Mouse (Mus musculus): ENCODE measurements around the gene Timm13. TPM values are rescaled to one million over a fixed set of nuclear protein-coding genes. Genes with fewer than 3 reads are reported as not detected.
A peak's percentile ranks its signal among the peaks of the same experiment; 100 is the strongest.

The Timm13 gene
- polyA plus RNA-seq, 1 experiment from 2014 or later: 355 TPM

DNA sequence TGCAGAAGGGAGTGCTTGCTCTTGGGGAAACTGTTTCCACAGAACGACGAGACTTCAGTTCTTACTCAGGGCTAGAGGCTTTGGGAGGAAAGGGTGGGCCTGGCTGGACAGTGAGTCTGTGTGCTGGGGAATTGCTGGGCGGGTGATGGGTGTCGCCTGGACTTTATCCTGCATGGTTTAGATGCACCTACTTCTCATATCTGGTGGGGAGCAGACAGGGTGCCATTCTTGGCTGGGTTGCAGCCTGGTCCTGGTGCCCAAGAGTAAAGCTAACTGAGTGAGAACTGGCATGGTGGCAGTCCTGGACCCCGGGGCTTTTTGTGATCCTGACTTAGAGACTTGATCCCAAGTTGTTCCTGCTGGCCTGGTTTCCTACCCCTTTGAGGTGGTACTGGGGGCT lies 43.9 kb downstream of the Timm13 start:
- Histone ChIP-seq H3K27ac (replicated peaks; ENCODE audit: low read depth, low read length) (no peak overlapping the region), H3K27me3 (ENCODE audit: control insufficient read depth, insufficient read depth, low read length) (no peaks in the 10 kb centered on the region), H3K36me3 (ENCODE audit: control insufficient read depth, insufficient read depth, low read length) (peaks cover 11% of the 10 kb centered on the region), H3K9me3 (ENCODE audit: control insufficient read depth, low read length) (no peaks in the 10 kb centered on the region), H3K4me2 (ENCODE audit: low read depth, severe bottlenecking) (peak overlapping the region; percentile 12; the same call in 1 of the 2 replicates), H3K9ac (ENCODE audit: low read length) (no peak overlapping the region), H3K4me1 (ENCODE audit: control insufficient read depth, insufficient read depth, low read length) (peaks cover 10% of the 10 kb centered on the region), H3K4me3 (ENCODE audit: low read depth, low read length) (no peak overlapping the region)
- ATAC-seq (ENCODE audit: insufficient number of reproducible peaks, low FRiP score, low TSS enrichment, low read depth): no peak
- 88% methylated on average over 5 of the region's 5 CpGs for WGBS
- no peak for DNase-seq (ENCODE audit: low spot score)

DNA sequence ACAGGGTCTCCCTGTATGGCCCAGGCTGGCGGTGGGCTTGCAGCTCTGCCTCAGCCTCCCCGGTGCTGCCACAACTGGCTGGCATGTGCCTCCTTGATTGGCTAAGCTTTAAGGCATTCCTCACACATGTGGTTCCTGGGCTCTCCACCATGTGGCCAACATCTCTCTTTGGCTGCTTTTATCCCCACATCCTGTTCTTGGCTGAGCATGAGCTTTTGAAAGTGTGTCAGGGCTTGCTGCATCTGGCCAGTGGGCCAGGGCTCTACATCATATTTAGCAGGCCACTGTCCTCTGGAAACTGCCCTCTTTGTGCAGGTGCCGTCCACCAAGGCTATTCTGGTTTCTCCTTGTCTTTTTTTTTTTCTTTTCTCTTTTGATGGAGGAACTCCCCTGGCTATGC lies 44.5 kb downstream of the Timm13 start:
- Histone ChIP-seq H3K9ac (ENCODE audit: low read length) (no peak overlapping the region), H3K36me3 (ENCODE audit: control insufficient read depth, insufficient read depth, low read length) (peaks cover 10% of the 10 kb centered on the region), H3K27ac (replicated peaks; ENCODE audit: low read depth, low read length) (no peak overlapping the region), H3K4me2 (ENCODE audit: low read depth, severe bottlenecking) (peak overlapping the region; percentile 99; the same call in 1 of the 2 replicates), H3K27me3 (ENCODE audit: control insufficient read depth, insufficient read depth, low read length) (no peaks in the 10 kb centered on the region), H3K9me3 (ENCODE audit: control insufficient read depth, low read length) (no peaks in the 10 kb centered on the region), H3K4me1 (ENCODE audit: control insufficient read depth, insufficient read depth, low read length) (peaks cover 10% of the 10 kb centered on the region), H3K4me3 (ENCODE audit: low read depth, low read length) (peak overlapping the region; percentile 96)
- DNase-seq (ENCODE audit: low spot score) (peak; percentile 36), ATAC-seq (ENCODE audit: insufficient number of reproducible peaks, low FRiP score, low TSS enrichment, low read depth) (no peak)
- WGBS: 48% methylated on average over 3 of the region's 3 CpGs

- H3K36me3 ChIP-seq (ENCODE audit: control insufficient read depth, insufficient read depth, low read length): peaks cover 10% of the 10 kb centered on the region
- DNase-seq (ENCODE audit: low spot score) (peak; percentile 37), ATAC-seq (ENCODE audit: insufficient number of reproducible peaks, low FRiP score, low TSS enrichment, low read depth) (no peak)
- no peak overlapping the region for H3K27ac ChIP-seq (replicated peaks; ENCODE audit: low read depth, low read length)
- H3K4me1 ChIP-seq (ENCODE audit: control insufficient read depth, insufficient read depth, low read length): peaks cover 10% of the 10 kb centered on the region
- 28% methylated on average over 11 of the region's 11 CpGs for WGBS
- peak overlapping the region; percentile 99 for H3K4me2 ChIP-seq (ENCODE audit: low read depth, severe bottlenecking)
- peak overlapping the region; percentile 96 for H3K4me3 ChIP-seq (ENCODE audit: low read depth, low read length)
- peak overlapping the region; percentile 86 for H3K9ac ChIP-seq (ENCODE audit: low read length)
- no peaks in the 10 kb centered on the region for H3K27me3 ChIP-seq (ENCODE audit: control insufficient read depth, insufficient read depth, low read length)
- H3K9me3 ChIP-seq (ENCODE audit: control insufficient read depth, low read length): no peaks in the 10 kb centered on the region
Measured at GRCm38 (mm10) chr10:80855749-80856073, 45.1 kb downstream of the Timm13 start.

DNA sequence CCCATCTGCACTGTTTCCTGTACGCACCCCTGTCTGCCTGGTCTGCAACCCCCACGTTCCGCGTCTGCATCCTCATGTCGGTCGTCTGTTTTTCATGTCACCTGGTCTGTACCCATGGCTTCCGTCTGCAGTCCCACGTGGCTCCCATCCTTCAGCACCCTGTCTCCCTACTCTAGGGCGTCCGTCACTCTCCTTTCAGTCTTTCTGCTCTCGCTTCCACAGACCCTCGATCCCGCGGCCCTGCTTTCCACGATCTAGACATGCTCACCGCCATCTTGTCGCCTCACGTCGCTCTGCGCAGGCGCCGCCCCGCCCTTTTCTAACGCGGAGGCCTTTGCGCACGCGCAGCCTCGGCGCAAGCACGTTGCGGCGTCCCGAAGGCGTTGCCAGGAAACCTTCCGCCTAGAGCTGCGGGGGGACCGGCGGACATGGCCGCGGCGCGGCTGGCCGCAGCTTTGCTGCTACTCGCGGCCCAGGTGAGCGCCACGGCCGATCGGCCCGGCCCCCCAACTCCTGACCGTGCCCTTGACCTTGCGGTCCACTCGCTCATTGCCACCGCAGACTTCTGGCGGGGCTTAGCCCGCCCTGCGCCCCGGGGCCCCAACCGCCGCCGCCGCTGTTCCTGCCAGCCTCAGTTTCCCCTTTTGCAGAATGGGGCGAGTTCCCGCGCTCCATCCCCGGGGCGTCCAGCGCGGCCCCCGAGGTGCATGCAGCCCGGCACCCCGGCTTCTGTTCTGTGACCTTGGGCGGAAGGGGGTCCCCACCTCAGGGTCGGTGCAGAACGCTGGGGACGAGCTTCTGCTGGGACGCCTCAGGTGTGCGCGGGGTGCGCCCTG lies 45.6 kb downstream of the Timm13 start, which contains the start of the genes Lsm7 and Sppl2b:
Lsm7 (minus strand) TSS at position 297 of the 836 bp plus-strand sequence.
Sppl2b (plus strand) TSS at position 363 of the 836 bp plus-strand sequence.
- no peak within 1 kb of the TSS for H3K27ac ChIP-seq (replicated peaks; ENCODE audit: low read depth, low read length)
- DNase-seq (ENCODE audit: low spot score) (peak; percentile 97), ATAC-seq (ENCODE audit: insufficient number of reproducible peaks, low FRiP score, low TSS enrichment, low read depth) (peak; percentile 75)
- WGBS: under 1% methylated on average over 79 of the region's 81 CpGs
- H3K9ac ChIP-seq (ENCODE audit: low read length): peak within 1 kb of the TSS; percentile 86
- peak within 1 kb of the TSS; percentile 99 for H3K4me2 ChIP-seq (ENCODE audit: low read depth, severe bottlenecking)
- H3K4me1 ChIP-seq (ENCODE audit: control insufficient read depth, insufficient read depth, low read length): peaks cover 10% of the 10 kb centered on the region
- no peaks in the 10 kb centered on the region for H3K27me3 ChIP-seq (ENCODE audit: control insufficient read depth, insufficient read depth, low read length)
- peaks cover 10% of the 10 kb centered on the region for H3K36me3 ChIP-seq (ENCODE audit: control insufficient read depth, insufficient read depth, low read length)
- H3K9me3 ChIP-seq (ENCODE audit: control insufficient read depth, low read length): no peaks in the 10 kb centered on the region
- H3K4me3 ChIP-seq (ENCODE audit: low read depth, low read length): peak within 1 kb of the TSS; percentile 96

Other genes with a start within 250 kb of the Timm13 start
- gene Btbd2, start 243.9 kb downstream of the Timm13 start, polyA plus RNA-seq (2014; fragmentation: Nextera tagmentation; extraction: Ambion mirVana): 67.4 and 67.9 TPM in 2 replicates
- gene Mknk2, start 222.9 kb downstream of the Timm13 start, polyA plus RNA-seq (2014; fragmentation: Nextera tagmentation; extraction: Ambion mirVana): 95.3 and 98.5 TPM in 2 replicates
- gene Mob3a, start 199.0 kb downstream of the Timm13 start, polyA plus RNA-seq (2014; fragmentation: Nextera tagmentation; extraction: Ambion mirVana): 44.0 and 48.6 TPM in 2 replicates
- 4.8 and 5.0 TPM in 2 replicates for gene Izumo4, start 198.8 kb downstream of the Timm13 start, polyA plus RNA-seq (2014; fragmentation: Nextera tagmentation; extraction: Ambion mirVana)
- 67.8 and 68.5 TPM in 2 replicates for gene Ap3d1, start 158.7 kb downstream of the Timm13 start, polyA plus RNA-seq (2014; fragmentation: Nextera tagmentation; extraction: Ambion mirVana)
- 23.0 and 27.8 TPM in 2 replicates for gene Dot1l, start 145.8 kb downstream of the Timm13 start, polyA plus RNA-seq (2014; fragmentation: Nextera tagmentation; extraction: Ambion mirVana)
- 122 and 130 TPM in 2 replicates for gene Sf3a2, start 102.8 kb downstream of the Timm13 start, polyA plus RNA-seq (2014; fragmentation: Nextera tagmentation; extraction: Ambion mirVana)
- 141 and 145 TPM in 2 replicates for gene Plekhj1, start 102.3 kb downstream of the Timm13 start, polyA plus RNA-seq (2014; fragmentation: Nextera tagmentation; extraction: Ambion mirVana)
- not detected in 2 replicates for gene Amh, start 95.7 kb downstream of the Timm13 start, polyA plus RNA-seq (2014; fragmentation: Nextera tagmentation; extraction: Ambion mirVana)
- gene Jsrp1, start 87.5 kb downstream of the Timm13 start, polyA plus RNA-seq (2014; fragmentation: Nextera tagmentation; extraction: Ambion mirVana): 0.40 and 0.96 TPM in 2 replicates
- 2,003 and 2,108 TPM in 2 replicates for gene Oaz1, start 74.3 kb downstream of the Timm13 start, polyA plus RNA-seq (2014; fragmentation: Nextera tagmentation; extraction: Ambion mirVana)
- 0.33 and 0.36 TPM in 2 replicates for gene Lingo3, start 56.9 kb downstream of the Timm13 start, polyA plus RNA-seq (2014; fragmentation: Nextera tagmentation; extraction: Ambion mirVana)
- 375 and 398 TPM in 2 replicates for gene Lsm7, start 45.8 kb downstream of the Timm13 start, polyA plus RNA-seq (2014; fragmentation: Nextera tagmentation; extraction: Ambion mirVana)
- gene Sppl2b, start 45.7 kb downstream of the Timm13 start, polyA plus RNA-seq (2014; fragmentation: Nextera tagmentation; extraction: Ambion mirVana): 26.8 and 28.1 TPM in 2 replicates
- not detected in 2 replicates for gene Tmprss9, start 29.1 kb downstream of the Timm13 start, polyA plus RNA-seq (2014; fragmentation: Nextera tagmentation; extraction: Ambion mirVana)
- gene Lmnb2, start 17.3 kb upstream of the Timm13 start, polyA plus RNA-seq (2014; fragmentation: Nextera tagmentation; extraction: Ambion mirVana): 23.3 and 26.7 TPM in 2 replicates
- gene Gadd45b, start 29.1 kb upstream of the Timm13 start, polyA plus RNA-seq (2014; fragmentation: Nextera tagmentation; extraction: Ambion mirVana): 10.9 and 12.3 TPM in 2 replicates
- 4.6 and 4.8 TPM in 2 replicates for gene Gng7, start 114.0 kb upstream of the Timm13 start, polyA plus RNA-seq (2014; fragmentation: Nextera tagmentation; extraction: Ambion mirVana)
- 0.07 and 0.16 TPM in 2 replicates for gene Diras1, start 124.7 kb upstream of the Timm13 start, polyA plus RNA-seq (2014; fragmentation: Nextera tagmentation; extraction: Ambion mirVana)
- 7.8 and 7.9 TPM in 2 replicates for gene Slc39a3, start 136.5 kb upstream of the Timm13 start, polyA plus RNA-seq (2014; fragmentation: Nextera tagmentation; extraction: Ambion mirVana)
- gene Sgta, start 159.2 kb upstream of the Timm13 start, polyA plus RNA-seq (2014; fragmentation: Nextera tagmentation; extraction: Ambion mirVana): 219 and 221 TPM in 2 replicates
- gene Thop1, start 169.1 kb upstream of the Timm13 start, polyA plus RNA-seq (2014; fragmentation: Nextera tagmentation; extraction: Ambion mirVana): 64.0 and 73.5 TPM in 2 replicates
- 0.27 and 0.28 TPM in 2 replicates for gene Creb3l3, start 197.9 kb upstream of the Timm13 start, polyA plus RNA-seq (2014; fragmentation: Nextera tagmentation; extraction: Ambion mirVana)
- 230 and 239 TPM in 2 replicates for gene Map2k2, start 204.9 kb upstream of the Timm13 start, polyA plus RNA-seq (2014; fragmentation: Nextera tagmentation; extraction: Ambion mirVana)
- gene Zbtb7a, start 234.3 kb upstream of the Timm13 start, polyA plus RNA-seq (2014; fragmentation: Nextera tagmentation; extraction: Ambion mirVana): 6.7 and 8.4 TPM in 2 replicates